Mouse (Mus musculus): ENCODE measurements at regions not wholly inside any gene's neighbourhood (a gene's known extent, or its start where the extent isn't known, plus 50 kb on each side); places are given as distances from the start of the nearest gene placed in this dataset.

GRCm38 (mm10) chr19:54113421-54113820 lies 69.5 kb downstream of the Adra2a start:
- TF ChIP-seq CTCF (conservative IDR thresholded peaks at IDR 0.05; ENCODE audit: low read length) (no peak), NANOG (IDR thresholded peaks at IDR 0.05; ENCODE audit: borderline replicate concordance, low read length) (no peak), POU5F1 (IDR thresholded peaks at IDR 0.05; ENCODE audit: borderline replicate concordance, low read length) (no peak)
